Mouse (Mus musculus) layer of hippocampus, postnatal 10 days (tissue): ENCODE data around the gene Tmx2. TPM values are rescaled to one million over a fixed set of nuclear protein-coding genes. Genes with fewer than 3 reads are reported as not detected.
"Not testable (repeated sequence)": the region's sequence is repeated elsewhere in the genome, so short reads cannot be mapped to it uniquely, and the experiment has no call there.

Source experiments
- DNase-seq, 2 experiments: peaks; one replicate each; pipeline ENCODE4 v3.0.0; 2021; ENCODE audit warnings: low spot score in 2 of 2
- long read RNA-seq: library from polyadenylated mRNA; stranded (forward); transcript quantifications from one replicate; pipeline ENCODE4 v2.0.0, GENCODE M21; 2023
- total RNA-seq, 2 experiments: library from RNA; stranded (reverse); gene quantifications; 2 replicates each; pipeline ENCODE4 v1.2.3; 2021

The Tmx2 gene
- total RNA-seq = 100 to 1,000 TPM; 180 to 184 TPM
- long read RNA-seq, transcript Tmx2-201 (8 exons, 1,977 nt) = major isoform, 365 of 386 reads
- long read RNA-seq, partial matches to known transcripts = 5 of 386 reads
- long read RNA-seq, other reads (novel, unspliced or antisense) = 12 of 386 reads

DNA sequence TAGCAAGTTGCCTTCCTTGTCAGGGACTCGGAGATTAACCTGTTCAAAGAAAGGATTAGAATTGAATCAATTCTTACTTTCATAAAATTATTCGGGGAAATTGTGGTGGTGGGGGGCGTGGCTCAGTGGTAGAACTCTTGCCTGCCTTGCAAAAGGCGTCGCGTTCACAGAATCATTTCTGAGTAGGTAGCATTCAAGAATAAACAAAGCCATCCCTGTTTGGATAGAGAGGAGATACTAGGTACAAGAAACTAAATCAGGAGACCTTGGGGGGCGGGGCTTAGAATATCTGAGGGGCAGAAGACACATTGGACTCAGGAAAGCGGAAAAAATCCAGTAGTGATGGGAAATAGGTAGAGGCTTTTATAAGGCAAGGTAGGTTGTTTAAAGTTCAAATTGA, at the start of gene Tmx2:
Gene Tmx2 (minus strand): TSS at position 125 of the 400 bp plus-strand sequence.
- no peak for DNase-seq

DNA sequence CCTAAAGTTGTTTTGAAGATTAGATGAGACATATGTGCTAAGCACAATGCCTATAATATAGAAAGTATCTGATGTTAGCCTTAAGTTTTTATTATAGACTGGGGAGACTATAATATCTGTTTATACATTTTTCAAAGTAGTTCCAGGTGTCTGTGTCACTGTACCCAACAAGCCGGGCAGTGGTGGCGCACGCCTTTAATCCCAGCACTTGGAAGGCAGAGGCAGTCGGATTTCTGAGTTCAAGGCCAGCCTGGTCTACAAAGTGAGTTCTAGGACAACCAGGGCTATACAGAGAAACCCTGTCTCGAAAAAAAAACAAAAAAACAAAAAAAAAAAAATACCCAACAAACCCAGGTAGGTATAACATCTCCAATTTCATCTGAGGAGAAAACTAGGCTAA, 49.3 kb upstream of the Tmx2 start:
- not testable (repeated sequence) for DNase-seq

DNA sequence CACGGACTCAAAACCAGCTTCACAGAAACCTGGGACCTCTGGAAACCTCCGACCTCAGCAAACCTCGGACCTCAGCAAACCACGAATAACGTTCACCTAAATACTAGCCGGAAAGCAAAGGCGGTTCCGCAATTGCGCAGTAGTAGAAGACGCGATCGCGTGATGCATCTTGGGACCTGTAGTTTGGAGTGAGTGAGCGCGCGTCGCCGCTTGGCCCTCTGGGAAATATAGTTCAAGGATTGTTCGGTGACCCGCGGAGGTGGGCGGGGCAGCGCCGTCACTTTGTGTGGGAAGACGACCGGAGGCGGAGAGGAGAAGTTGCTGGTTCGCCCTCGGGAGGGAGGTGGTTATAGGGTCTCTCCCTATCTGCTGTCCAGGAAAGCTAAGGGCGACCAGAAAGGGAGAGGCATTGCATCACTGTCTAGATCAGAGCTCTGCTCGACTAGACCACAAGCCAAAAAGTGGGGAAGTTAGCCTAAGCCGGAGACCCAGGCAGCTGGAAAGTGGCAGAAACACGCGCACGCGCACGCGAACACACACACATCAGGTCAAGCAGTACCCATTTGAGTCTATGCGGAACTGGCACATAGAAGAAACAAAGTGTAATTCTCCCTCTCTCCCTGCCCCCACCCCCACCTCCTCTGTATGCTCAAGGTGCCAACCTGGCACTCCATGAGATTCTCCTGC, 48.4 kb upstream of the Tmx2 start, which contains the start of gene Clp1:
Gene Clp1 (minus strand): TSS at position 179 of the 687 bp plus-strand sequence.
- peak; percentile 89 to 92 for DNase-seq

DNA sequence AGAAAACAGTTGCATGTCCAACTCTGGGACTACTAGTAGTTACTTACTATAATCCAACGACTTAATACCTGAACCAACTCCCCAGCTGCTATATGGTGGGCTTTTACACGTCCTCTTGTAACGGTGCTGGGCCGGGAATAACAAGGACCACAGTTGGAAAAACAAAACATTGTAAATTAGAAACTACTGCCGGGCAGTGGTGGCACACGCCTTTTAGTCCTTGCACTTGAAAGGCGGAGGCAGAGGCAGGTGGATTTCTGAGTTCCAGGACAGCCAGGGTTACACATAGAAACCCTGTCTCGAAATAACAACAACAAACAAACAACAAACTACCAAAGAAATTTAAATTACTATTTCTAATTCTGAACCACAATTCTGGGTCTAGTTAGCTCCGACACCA, 47.8 kb upstream of the Tmx2 start:
- DNase-seq = no peak

DNA sequence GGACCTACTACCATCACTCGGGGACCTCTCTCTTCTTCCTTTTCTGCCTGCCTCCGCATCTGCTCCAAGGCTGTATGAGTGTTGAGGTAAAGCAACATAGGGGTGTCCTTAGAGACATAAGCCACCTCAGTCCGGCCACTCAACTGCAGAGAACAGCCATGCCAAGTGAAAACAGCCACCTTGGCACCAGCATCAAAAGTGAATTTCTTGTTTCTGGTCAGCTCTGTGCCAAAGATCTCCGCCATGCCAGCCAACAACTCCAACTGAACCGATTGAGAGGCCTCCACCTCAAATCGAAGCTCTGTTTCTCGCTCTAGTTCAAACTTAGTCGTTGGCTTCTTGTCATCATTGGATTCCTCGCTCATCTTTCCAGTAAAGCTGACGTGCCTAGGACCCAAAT, 46.8 kb upstream of the Tmx2 start:
- DNase-seq = no peak

DNA sequence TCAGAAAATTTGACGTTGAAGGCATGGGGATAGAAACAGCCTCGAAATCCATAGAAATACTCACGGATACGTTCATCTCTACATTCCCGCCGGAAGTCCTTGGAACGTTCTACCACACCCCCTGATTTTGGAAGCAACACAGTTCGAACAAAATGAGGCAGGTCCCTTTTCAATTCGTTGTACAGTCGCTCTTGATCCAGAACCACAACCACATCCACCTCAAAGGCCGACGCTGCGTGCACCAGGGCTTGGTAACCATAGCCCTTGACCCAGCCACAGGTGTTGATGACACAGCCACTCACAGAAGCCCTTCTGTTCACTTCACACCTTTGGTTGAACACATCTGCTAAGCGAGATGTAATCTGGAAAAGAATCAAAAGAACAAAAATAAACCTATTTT, 44.9 kb upstream of the Tmx2 start:
- DNase-seq = no peak

DNA sequence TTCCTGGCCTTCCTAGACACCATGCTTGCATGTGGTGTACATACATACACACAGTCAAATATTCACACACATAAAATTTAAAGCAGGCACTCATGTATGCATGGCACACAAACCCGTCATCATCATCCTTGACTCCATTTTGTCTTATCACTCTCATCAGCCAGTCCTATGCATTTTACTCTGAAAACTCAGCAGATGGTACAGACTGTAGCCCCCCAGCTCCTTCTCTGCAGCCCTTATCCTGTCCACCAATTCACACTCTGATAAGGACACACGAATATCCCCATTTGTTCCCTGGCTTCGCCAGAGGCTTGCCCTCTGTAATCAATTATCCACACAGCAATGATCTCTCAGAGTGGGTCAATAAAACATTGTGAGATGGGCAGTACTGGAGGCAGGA, 42.2 kb upstream of the Tmx2 start:
- DNase-seq = no peak

DNA sequence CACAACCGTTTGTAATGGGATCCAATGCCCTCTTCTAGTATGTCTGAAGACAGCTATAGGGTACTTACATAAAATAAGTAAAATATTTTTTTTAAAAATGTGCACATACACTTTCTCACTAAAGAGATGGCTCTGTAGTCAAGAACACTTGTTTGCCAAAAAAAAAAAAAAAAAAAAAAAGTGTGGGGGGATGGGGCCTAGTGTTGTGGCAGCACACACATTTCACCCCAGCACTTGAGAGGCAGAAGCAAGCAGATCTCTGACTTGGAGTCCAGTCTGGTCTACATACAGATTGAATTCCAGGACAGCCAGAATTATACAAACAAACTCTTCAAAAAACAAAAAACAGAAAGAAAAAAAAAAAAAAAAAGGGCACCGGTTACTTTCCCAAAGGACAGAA, 41.8 kb upstream of the Tmx2 start:
- no peak for DNase-seq

DNA sequence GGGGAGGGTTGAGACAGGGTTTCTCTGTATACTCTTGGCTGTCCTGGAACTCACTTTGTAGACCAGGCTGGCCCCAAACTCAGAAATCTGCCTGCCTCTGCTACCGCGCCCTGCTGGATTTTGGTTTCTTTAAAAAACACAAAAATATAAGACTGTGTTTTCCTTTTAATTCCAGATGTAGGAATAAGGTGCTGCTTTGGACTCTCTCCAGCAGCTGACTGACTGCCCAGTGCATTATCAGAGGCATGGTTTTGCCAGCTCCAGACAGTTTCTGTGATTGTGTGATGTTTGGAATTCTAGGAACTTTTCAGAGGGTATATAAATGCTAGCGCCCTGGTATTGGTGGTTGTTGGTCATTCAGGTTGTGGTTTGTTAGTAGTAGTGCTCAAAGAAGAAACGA, 38.4 kb upstream of the Tmx2 start:
- no peak for DNase-seq

DNA sequence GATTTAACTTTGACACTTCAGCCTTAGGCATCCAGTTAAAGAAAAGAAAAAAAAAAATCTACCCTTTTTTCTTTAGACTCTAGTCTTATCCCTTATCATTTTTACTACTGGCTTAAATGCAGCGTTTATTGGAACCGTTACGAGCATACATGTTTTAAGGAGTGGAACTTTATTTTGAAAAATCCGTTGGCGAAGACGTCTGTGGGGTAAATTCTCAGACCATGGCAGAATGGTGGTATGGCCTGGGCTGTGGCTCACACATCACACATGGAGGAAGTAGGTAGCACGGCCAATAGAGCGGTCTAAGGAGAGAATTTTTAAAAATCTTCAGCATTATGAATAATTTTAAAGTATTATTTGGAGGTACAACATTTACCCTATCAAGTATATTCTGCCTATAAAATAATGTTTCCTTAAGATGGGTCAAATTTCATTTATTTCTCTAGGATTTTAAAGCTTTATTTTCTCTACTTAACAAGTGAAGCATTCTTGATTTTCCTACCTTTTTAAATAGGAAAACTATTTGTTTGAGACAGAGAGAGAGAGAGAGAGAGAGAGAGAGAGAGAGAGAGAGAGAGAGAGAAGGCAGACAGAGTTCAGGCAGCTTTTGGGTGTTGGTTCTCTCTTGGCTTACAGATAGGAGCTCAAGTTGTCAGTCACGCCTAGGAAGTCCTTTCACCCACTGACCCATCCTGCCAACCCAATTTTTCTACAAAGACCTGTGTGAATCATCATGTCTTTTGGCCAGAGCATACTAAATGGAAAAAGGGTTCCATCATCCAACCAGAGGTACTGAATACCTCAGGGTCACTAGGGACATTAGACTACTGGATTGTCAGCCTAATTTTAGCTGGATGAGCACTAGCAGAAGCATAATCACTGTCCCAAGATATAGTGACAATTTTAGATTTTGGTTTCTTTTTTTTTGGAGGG, 37.7 kb upstream of the Tmx2 start:
- no peak for DNase-seq

DNA sequence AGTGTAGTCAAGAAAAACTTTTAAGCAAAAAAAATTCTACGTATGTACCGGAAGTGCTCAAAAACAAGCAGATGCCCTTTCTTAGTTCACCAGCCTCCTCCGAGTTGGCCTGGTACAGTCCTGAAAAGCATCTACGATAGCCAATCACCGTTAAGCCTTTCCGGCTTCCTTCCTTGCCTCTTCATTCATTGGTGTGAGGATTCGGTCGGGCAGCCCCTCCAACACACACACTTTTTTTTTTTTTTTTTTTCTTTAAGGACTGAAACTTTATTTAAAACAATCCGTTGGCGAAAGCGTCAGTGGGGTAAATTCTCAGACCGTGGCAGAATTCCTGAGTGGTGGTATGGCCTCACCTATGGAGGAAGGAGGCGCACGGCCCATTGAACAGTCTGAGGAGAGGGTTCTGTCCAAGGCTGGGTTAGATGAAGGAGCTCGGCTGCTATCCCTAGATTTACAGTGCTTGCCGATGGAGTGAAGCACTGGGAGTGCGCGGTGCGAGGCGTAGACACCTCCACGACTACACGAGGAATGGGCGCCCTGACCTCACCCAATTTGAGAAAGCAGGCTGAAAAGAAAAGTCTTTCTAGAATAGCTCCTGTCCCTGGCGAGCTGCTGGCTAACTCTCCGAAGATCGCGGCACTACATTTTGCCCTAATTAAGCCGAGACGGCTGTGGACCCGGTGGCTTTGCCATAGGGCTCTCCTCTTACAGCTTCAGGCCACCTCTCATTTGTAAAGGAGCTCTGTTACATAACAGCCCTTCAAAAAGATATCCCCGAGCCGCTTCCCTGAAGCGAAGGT, 36.8 kb upstream of the Tmx2 start:
- peak; percentile 61 to 71 for DNase-seq

DNA sequence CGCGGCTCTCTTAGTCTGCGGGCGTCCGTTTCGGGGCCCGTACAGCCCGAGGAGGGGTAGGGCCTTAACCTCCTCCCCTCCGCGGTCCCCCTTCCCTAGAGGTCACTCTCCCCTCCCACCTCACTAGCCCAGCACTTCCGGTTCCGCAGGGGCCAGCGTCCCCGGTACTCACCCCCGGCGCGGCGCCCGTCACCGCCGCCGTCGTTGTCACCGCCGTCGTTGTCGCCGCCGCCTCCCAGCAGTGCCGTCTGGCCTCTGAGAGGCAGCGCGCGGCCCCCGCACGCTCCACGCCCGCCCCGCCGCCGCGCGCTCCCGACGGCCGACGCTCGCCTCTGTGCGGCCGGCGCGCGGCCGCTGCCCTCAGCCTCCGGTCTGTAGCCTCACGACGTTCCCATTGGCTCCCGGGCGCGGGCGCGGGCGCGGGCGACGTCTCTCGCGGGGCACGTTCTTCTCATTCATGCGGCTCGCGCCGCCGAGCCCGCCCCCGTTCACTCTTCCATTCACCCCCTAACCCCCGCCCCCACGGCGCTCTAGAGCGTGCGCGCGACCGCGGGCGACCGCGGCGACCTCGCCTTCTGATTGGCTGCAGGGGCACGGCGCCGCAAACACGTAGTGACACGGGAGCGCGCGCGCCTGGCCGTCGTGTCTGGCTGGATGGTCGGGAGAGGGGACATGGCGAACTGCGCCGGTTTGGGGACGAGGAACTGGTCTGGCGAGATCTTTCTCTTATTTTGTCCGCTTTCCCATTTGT, 36.0 kb upstream of the Tmx2 start, which contains the start of gene Zdhhc5:
Gene Zdhhc5 (minus strand): TSS at position 370 of the 751 bp plus-strand sequence.
- peak; percentile 98 to 99 for DNase-seq

DNA sequence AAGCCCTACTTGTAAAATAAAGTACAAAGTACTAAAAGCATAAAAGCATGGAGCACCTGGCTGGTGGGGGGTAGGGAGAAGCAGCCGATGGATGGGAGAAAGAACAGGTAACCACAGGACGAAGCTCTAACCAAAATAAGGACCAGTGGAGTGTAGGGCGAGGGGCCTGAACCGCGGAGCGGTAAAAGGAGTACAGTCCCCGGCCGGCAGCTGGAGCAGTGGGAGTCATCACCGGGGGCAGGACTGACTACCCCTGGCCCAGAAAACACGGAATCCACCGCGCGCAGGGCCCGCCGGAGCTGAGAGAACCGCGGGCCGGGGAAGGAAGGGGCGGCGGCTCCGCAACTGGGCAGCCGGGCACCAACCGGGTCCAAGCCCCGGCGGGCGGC, 35.5 kb upstream of the Tmx2 start:
- no peak for DNase-seq

DNA sequence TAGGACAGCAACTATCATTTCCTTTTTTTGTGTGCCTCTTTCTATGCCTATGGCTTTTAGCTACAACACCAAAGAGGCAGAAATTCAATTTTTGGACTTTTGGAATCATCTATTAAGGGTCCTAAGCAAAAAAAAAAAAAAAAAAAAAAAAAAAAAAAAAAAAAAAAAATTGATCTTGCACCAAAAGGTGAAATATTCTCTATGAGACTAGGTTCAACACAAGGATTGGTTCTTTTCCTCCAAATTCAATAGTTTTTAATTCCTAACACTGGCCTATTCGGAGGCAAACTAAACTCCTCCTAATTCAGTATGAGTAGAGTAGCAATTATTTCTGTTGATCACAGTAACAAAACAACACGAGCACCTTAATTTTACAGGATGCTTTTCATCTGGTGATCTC, 33.0 kb upstream of the Tmx2 start:
- no peak for DNase-seq

DNA sequence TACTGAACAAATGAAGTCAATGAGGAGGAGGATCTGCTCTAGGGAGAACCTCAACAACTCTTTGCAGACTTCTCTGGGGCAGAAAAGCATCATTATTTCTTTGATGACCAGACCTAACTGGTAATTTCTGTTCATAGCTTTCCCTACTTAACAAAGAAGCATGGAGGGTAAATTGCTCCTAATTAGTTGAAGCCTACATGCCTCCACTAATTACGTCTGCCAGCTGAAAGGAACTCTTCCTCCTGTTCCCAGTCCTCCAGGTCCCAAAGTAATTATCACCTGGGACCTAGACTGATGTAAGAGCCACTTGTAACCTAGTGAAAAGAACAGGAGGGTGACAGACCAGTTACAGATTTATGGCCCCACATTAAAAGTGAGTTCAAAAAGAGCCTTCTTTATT, 28.6 kb upstream of the Tmx2 start:
- DNase-seq = no peak

DNA sequence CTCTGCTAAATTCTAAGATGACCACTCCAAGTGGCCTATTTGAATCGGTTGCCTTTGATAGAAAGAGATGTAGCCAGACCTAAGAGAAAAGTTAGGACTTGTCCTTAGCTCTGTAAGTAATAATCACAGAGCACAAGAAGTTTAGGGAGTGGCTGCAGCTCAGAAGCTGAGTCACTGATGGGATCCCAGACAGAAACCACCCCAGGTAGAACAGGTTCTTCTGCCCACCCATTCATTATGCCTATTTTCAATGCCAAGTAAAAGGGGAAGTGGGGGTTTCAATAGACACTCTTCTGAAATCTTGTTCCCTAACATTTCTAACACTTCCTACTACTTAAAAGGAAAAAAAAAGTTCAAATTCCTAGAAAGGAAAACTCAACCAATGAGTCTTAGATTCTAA, 26.4 kb upstream of the Tmx2 start:
- DNase-seq = no peak

DNA sequence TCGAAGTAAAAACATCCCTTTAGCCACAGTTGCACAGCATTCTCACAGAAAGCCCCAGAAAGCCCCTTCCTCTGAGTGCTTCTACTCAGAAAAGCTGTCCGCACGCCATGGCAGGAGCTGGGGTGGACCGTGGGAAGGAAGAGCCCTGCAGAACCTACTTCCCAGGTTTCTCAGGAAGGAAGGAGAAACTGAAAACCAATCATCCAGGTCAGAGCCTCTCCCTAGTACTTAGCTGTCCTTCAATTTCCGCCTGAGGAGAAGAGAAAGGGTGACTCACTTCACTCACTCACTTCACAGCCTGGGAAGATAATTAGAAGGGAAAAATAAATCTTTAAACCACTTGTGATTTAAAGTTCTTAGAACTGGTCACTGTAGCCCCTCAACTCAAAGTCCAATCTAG, 25.4 kb upstream of the Tmx2 start:
- DNase-seq = no peak

DNA sequence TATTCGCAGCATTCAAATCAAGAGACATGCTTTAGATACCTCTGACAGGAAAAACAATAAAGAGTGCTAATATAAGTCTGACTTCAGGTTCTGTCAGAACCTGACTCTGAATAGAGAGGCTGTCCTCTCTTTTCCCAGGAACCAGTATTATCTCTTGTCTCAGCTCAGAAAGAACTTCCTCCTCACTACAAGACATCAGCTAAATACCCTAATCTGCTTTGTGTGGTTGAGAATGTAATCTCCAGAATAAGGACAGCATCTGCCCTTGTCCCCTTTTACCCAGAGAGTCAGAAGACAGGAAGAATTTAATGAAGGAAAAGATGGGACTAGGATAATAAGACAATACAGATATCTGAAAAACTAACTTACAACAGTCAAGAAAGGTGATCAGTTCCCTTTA, 24.6 kb upstream of the Tmx2 start:
- no peak for DNase-seq

DNA sequence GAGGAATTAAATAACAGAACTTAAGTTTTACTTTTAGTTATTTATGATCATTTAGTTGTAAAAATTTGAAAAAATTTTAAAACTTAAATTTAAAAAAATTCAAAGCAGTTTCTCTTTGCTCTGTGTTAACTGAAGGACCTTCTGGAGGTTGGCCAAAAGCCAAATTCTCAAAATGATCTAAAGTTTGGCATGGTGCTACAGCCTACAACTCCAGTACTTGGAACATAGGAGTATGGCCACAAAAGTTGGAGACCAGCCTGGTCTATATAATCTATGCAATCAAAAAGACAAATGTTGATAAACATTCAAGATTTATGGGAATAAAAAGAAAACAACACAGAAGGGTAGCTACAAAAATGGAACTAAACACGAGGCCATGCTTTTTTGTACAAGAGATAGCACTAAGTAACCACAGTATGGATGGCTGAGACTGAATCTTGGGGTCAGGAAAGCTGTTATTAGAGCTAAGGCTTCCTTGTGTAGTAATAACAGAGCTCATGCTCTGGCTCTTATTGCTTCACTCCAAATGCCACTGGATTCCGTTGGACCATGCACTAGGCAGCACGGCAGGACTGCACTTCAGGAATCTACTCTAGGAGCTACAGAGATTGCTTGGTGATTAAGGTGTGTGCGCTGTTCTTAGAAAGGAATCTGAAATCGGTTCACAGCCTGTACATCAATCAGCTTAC, 16.2 kb upstream of the Tmx2 start:
- no peak for DNase-seq

DNA sequence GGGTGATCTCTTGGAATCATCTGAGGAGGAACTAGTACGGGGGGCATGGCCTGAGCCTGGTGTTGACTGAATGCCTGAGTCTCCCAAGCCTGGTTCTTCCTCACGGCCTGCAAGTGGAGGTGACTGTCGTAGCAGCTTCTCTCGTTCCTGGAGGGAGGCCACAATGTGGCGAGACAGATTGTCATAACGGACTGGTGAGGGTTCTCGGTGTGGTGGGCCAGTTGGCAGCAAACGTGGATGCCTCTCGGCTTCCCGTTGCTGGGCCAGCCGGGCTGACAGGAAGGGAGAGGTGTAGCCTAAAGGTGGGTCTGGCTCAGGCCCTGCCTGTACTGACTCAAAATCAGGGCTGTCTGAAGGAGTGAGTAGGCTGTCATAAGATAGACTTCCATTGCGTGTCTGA, 11.1 kb upstream of the Tmx2 start:
- peak in 1 of 2 experiments; percentile 23 for DNase-seq
